Mouse (Mus musculus) hindbrain, embryonic 10.5 days (tissue): ENCODE results near the gene Tfeb. TPM values are rescaled to one million over a fixed set of nuclear protein-coding genes. Genes with fewer than 3 reads are reported as not detected.

Experiments
- DNase-seq: peaks from one replicate; pipeline ENCODE4 v3.0.0-alpha.2; 2017; ENCODE audit warnings: low spot score
- H3K27ac ChIP-seq: fragments of 300-500 bp; sonication (generic); 2 replicates; pipeline ENCODE4 v1.5.1; 2016; ENCODE audit warnings: mild to moderate bottlenecking, moderate library complexity
- H3K27me3 ChIP-seq: fragments of 300-500 bp; sonication (generic); 2 replicates; pipeline ENCODE4 v1.6.1; 2016; ENCODE audit warnings: mild to moderate bottlenecking; ENCODE audit not compliant: poor library complexity, insufficient read depth, severe bottlenecking
- H3K36me3 ChIP-seq: fragments of 300-500 bp; sonication (generic); 2 replicates; pipeline ENCODE4 v1.6.1; 2016; ENCODE audit warnings: mild to moderate bottlenecking, moderate library complexity
- H3K4me1 ChIP-seq: fragments of 300-500 bp; sonication (generic); replicated peaks from 2 replicates; pipeline ENCODE4 v1.6.1; 2016; ENCODE audit warnings: mild to moderate bottlenecking
- H3K4me3 ChIP-seq: fragments of 300-500 bp; sonication (generic); 2 replicates; pipeline ENCODE4 v1.5.1; 2016; ENCODE audit warnings: mild to moderate bottlenecking, moderate library complexity
- H3K9me3 ChIP-seq: fragments of 300-500 bp; sonication (generic); 2 replicates; pipeline ENCODE4 v1.6.1; 2016; ENCODE audit warnings: mild to moderate bottlenecking, moderate library complexity
- WGBS: fragments of 180-500 bp; shearing (Covaris S2); methylation state at CpG from one replicate; pipeline ENCODE4 v1.1.7; 2016; 5-methylcytosine and 5-hydroxymethylcytosine counted together
- polyA plus RNA-seq: library from polyadenylated mRNA; unstranded; fragments of >200 nt; fragmentation: Nextera tagmentation; extraction: Ambion mirVana; gene quantifications from 2 replicates; pipeline ENCODE4 v1.2.1, GENCODE M21; 2016

The Tfeb gene
- polyA plus RNA-seq, 1 experiment from 2014 or later: 3.7 TPM

DNA sequence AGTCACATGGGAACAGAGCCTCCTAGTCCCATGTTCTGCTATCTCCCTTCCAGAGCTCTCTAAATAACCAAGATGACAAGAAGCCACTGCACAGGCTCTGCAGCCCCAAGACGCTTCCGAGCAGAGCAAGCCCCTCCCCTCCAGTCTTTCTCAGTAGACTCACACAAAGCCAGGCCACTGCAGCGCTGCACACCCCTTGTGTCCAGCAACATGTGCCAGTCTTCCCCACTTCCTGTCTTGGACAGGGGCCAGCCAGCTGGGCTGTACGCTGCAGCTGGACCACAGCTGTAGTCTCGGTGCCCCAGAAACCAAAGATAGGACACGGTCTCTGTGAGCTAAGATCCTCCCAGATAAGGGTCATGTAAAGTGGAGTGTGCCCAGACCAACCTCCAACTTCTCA, 101.0 kb downstream of the Tfeb start:
- Histone ChIP-seq H3K27me3 (peaks cover 58% of the 10 kb centered on the region), H3K36me3 (no peaks in the 10 kb centered on the region), H3K4me3 (no peak overlapping the region), H3K9me3 (no peaks in the 10 kb centered on the region), H3K4me1 (peaks cover 34% of the 10 kb centered on the region), H3K27ac (no peak overlapping the region)
- DNase-seq: no peak
- 54% methylated on average over 6 of the region's 6 CpGs for WGBS

GRCm38 (mm10) chr17:47841521-47841920, 104.7 kb downstream of the Tfeb start:
- no peak overlapping the region for H3K4me3 ChIP-seq
- 83% methylated on average over 8 of the region's 8 CpGs for WGBS
- H3K36me3 ChIP-seq: no peaks in the 10 kb centered on the region
- H3K4me1 ChIP-seq: peaks cover 14% of the 10 kb centered on the region; the same call in 1 of the 2 replicates
- peaks cover 7% of the 10 kb centered on the region for H3K9me3 ChIP-seq
- H3K27me3 ChIP-seq: peaks cover 20% of the 10 kb centered on the region
- DNase-seq: no peak
- H3K27ac ChIP-seq: no peak overlapping the region

Other genes starting within 250 kb of the Tfeb start
- 32.5 and 36.0 TPM in 2 replicates for gene Taf8, start 234.7 kb upstream of the Tfeb start, polyA plus RNA-seq
- 289 and 330 TPM in 2 replicates for gene Ccnd3, start 232.0 kb upstream of the Tfeb start, polyA plus RNA-seq
- gene Bysl, start 125.5 kb upstream of the Tfeb start, polyA plus RNA-seq: 39.0 and 40.6 TPM in 2 replicates
- 41.2 and 45.9 TPM in 2 replicates for gene Med20, start 125.4 kb upstream of the Tfeb start, polyA plus RNA-seq
- gene Gm20517, start 125.4 kb upstream of the Tfeb start, polyA plus RNA-seq: 1.9 and 2.1 TPM in 2 replicates
- gene Usp49, start 106.3 kb upstream of the Tfeb start, polyA plus RNA-seq: 6.7 and 8.4 TPM in 2 replicates
- gene Tomm6, start 48.6 kb upstream of the Tfeb start, polyA plus RNA-seq: 369 and 408 TPM in 2 replicates
- gene Frs3, start 48.0 kb upstream of the Tfeb start, polyA plus RNA-seq: 9.5 and 12.7 TPM in 2 replicates
- gene Gm21981, start 42.6 kb upstream of the Tfeb start, polyA plus RNA-seq: 0.27 and 0.86 TPM in 2 replicates
- 0.34 and 0.66 TPM in 2 replicates for gene Prickle4, start 42.3 kb upstream of the Tfeb start, polyA plus RNA-seq
- gene Pgc, start 10.2 kb upstream of the Tfeb start, polyA plus RNA-seq: 0.15 TPM in 1 of 2 replicates, not detected in the other
- 19.9 and 30.6 TPM in 2 replicates for gene Mdfi, start 97.7 kb downstream of the Tfeb start, polyA plus RNA-seq
- 25.1 and 29.4 TPM in 2 replicates for gene Foxp4, start 187.6 kb downstream of the Tfeb start, polyA plus RNA-seq